Mouse (Mus musculus) adrenal gland, postnatal 36 days (tissue): ENCODE data around the gene Slc15a2. TPM values are rescaled to one million over a fixed set of nuclear protein-coding genes. Genes with fewer than 3 reads are reported as not detected.

Experiments
- DNase-seq, 2 experiments: peaks; one replicate each; pipeline ENCODE4 v3.0.0; 2021; ENCODE audit warnings: mixed read lengths in 1 of 2
- long read RNA-seq, 2 experiments: library from polyadenylated mRNA; stranded (forward); transcript quantifications; one replicate each; pipeline ENCODE4 v2.0.0; 2021; ENCODE audit warnings: borderline sequencing depth in 2 of 2
- total RNA-seq, 2 experiments: library from RNA; stranded (reverse); gene quantifications; 2 replicates each; pipeline ENCODE4 v1.2.3; 2021

The Slc15a2 gene
- total RNA-seq = 1 to 10 TPM in 1 of 2 experiments, under 1 TPM in 1; 0.96 to 2.6 TPM
- long read RNA-seq, experiment 1, partial matches to known transcripts = 1 of 1 reads
- long read RNA-seq, experiment 1, other reads (novel, unspliced or antisense) = 0 of 1 reads
- long read RNA-seq, experiment 2 = 0 reads

DNA sequence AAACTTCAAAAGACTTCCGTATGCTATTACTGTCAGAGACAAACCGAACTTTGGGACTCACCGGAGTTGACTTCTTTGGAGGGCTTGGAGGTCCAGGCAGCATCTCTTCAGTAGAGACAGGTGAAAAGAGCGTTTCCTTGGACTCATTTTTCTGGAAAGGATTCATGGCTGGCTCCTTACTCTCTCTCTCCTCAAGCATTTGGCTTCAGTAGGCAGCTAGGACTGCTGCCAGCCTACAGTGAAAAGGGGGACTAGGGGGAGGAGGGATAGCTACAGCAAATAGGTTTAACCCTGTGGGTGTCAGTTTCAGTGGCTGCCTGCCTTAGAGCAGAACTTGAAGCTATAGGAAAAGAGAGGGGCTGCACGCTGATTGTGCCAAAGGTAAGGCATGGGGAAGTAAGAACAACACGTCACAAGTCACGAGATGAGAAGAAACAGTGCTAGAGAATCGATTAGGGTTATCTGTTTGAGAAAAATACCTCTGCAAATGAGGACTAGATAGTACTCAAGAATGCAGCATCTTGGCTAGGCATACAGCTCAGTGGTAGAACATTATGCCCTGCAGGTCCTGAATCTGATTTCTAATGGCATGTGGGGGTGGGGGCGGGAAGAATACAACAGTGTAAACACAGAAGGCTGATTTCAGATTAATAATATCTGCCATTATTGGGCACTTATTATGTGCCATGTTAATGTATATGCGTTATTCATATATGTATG lies at the start of gene Slc15a2:
Gene Slc15a2 (minus strand): TSS at position 369 of the 720 bp plus-strand sequence.
- DNase-seq = no peak

- peak in 1 of 2 experiments; percentile 4 for DNase-seq
Observed at GRCm38 (mm10) chr16:36828820-36829219, 44.1 kb upstream of the Slc15a2 start.

DNA sequence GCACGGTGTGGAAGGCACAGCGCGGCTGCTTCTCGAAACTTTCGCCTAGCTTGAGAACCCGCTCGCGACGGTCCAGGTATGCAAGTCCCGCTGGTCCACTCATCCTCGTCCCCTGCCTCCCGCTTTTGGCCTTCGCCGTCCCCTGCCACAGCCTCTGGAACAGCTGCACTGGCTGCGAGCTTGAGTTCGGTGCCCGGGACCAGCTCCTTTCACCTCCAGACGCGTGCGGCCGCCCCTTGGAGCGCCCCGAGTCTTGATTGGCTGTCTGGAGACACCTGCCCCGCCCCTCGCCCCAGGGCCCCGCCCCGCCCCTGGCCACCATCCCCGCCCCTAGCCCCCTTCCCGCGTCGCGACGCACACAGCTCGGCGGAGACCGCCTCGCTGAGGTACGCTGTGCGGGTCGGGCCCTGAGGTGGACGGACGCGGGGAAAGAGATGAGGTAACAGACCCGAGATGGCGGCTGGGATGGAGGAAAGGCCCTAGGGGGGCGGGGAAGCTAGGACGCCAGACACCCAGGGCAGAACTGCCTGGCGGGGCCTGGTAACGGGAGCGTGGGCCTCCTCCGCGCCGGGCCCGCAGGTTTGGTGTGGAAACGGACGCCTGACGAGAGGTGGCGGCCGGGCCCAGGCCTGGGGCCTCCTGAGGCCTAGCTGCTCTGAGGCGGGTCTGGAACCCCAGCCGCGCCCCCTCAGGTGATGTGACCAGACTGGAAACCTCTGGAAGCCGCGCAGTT lies 43.5 kb upstream of the Slc15a2 start, which contains the start of gene Iqcb1:
Gene Iqcb1 (plus strand): TSS at position 332 of the 733 bp plus-strand sequence.
- DNase-seq = peak; percentile 91 to 93

GRCm38 (mm10) chr16:36827611-36828053 lies 42.9 kb upstream of the Slc15a2 start:
- no peak for DNase-seq

DNA sequence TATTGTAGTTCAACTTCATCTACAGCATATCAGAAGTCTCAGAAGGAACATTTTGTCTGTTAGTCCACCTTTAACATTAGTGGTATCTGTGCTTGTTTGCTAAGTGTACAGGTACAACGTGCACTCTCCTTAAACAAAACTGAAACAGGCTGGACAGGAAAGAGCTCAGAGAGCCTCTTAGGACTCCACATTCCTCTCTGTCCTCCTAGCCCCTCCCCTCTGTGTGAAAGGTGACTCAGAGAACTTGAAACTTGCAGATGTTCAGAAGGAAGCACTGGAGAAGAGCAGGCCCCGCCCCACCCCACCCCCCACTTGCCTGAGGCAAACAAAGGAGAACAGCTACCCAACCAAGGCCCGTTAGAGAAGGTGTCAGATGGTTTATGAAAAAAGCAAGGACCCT lies 36.7 kb upstream of the Slc15a2 start:
- peak in 1 of 2 experiments; percentile 11 for DNase-seq

DNA sequence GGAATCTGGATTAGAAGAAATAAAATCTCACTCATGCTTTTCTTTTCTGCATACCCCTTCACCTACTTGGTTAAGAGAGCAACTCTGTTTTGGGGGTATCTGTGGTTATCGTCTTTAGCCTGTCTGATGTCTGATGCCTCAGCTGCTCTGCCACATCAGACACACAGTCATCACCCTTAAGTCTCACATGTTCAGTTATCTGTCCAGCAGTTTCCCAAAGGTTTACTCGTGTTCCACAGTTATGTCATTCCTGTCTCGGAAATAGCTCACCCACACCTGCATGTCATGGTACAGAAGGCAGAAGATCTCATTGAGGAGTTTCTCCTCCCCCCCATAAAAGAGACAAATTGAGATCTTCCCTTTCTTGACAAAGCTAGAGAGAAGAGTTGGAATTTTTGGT lies 36.0 kb upstream of the Slc15a2 start:
- no peak for DNase-seq

DNA sequence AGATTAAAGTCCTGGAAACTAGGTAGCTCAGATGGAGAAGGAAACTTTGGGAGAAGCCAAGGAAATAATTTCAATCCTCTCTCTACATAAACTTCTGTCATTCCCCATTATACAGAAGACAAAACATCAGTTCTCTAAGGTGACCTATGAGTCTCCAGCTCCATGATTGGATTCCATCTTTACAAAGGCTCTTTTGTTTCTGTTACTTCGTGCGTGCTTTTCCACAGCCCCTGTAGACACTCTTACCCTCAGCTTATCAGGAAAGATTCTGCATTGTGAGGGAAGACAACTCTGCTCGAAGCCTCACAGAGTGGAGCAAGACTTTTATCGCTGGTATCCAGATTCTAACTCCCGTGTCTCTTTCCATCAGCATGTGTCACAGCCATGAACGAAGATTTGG lies 35.3 kb upstream of the Slc15a2 start:
- DNase-seq = no peak

- peak; percentile 63 for DNase-seq
Observed at GRCm38 (mm10) chr16:36817321-36817926, 32.7 kb upstream of the Slc15a2 start.

DNA sequence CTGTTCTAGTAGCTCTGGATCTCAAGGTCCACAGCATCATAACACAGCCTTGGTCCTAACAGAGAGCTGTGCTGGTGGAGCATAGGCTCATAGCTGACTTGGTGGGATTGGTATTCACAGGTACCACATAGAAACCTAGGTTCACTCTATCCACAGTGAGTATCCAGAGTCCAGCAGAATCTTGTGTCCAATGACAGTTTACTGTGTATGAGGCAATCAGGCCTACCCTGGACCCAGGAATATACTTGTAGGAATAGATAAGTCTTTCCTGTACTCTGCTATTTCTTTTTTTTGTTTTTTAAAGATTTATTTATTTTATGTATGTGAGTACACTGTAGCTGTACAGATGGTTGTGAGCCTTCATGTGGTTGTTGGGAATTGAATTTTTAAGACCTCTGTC lies 32.2 kb upstream of the Slc15a2 start:
- no peak for DNase-seq

- no peak for DNase-seq
Observed at GRCm38 (mm10) chr16:36813680-36814079, 28.9 kb upstream of the Slc15a2 start.

GRCm38 (mm10) chr16:36808616-36809015 lies 23.9 kb upstream of the Slc15a2 start:
- DNase-seq = no peak

DNA sequence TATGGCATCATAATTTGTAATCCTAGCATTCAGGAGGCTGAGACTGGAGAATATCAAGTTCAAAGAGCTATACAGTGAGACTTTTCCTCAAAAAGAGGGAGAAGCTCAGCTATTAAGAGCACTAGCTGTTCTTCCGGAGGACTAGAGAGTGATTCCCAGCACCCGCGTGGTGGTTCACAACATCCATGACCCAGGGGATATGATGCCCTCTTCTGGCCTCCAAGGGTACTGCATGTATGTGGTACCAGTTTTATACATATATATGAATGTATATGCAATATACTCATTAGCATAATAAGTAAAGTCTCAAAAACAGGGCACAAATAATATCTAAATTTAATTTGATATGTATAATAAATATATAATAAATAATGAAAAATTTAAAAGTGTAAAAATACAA lies 17.6 kb upstream of the Slc15a2 start:
- no peak for DNase-seq

DNA sequence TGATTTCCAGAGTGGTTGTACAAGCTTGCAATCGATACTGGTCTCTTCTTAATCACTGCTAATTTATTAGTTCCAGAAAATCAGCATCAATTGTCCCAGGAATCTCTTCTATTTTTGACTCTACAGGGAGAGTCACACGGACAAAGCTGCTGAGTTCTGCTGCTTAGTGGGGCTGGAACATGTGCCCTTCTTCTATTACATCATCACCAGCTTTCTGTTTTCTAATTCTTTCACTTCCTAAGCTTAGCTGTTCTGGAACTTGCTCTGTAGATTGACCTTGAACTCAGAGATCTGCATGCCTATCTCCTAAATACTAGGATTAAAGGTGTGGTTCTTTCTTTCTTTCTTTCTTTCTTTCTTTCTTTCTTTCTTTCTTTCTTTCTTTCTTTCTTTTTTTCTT lies 13.6 kb upstream of the Slc15a2 start:
- DNase-seq = no peak

DNA sequence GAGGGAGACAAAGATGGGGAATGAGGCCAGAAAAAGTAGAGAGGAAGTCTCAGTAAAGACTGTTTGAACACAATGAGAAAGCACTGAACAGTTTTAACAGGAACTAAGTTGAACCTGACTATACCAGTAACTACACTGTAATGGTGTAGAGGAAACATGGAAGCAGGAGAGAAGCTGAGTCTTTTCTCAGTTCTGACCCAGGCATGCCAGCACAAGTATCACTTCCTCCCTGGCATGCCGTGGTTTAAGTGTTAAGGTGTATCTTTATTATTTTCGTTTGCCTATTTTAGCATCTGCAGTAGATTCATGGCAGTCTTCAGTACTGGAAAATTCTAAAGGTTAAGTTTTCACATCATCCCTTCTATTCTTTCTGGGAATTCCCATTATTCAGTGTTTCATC lies 10.2 kb upstream of the Slc15a2 start:
- no peak for DNase-seq

- no peak for DNase-seq
Observed at GRCm38 (mm10) chr16:36790166-36790565, 5.4 kb upstream of the Slc15a2 start.

- DNase-seq = no peak
Observed at GRCm38 (mm10) chr16:36786466-36786865, 1.7 kb upstream of the Slc15a2 start.

DNA sequence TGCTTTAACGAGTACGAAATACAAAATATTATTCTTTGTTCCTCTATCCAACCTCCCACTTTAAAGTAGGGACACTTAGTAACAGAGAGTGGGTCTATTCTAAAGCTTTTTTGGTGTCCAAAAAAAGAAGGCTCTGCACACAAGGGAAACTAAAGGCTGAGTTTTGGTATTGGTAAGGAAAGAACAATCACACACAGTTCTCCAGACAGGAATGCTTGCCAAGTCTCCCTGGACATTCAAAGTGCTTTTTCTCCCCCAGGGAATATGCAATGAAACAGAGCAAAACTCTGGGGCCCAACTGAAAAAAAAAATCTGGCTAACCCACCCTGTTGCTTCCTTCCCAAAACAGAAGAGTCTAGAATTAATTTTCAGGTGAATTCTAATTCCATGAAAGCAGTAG lies 616 bp downstream of the Slc15a2 start:
- DNase-seq = no peak

- no peak for DNase-seq
Observed at GRCm38 (mm10) chr16:36775658-36776057, 9.1 kb downstream of the Slc15a2 start.

DNA sequence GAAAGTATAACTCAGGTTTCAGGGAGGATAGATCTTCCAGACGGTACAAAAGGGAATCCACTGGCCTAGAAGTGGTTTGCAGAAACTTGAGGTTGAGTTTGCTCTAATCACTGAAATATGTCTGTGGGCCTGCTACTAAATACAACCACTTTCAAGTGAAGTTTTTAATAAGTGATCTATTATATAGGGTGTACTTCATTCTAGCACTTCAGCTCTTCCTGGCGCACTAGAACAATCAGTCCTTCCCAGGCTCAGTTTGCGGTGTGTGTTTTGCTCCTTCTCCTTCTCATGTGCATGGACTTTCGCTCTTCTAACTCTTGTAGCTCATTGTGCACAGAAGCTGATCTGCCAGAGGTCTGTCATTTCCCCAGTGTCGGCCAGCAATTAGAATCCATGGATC lies 11.8 kb downstream of the Slc15a2 start:
- DNase-seq = no peak

DNA sequence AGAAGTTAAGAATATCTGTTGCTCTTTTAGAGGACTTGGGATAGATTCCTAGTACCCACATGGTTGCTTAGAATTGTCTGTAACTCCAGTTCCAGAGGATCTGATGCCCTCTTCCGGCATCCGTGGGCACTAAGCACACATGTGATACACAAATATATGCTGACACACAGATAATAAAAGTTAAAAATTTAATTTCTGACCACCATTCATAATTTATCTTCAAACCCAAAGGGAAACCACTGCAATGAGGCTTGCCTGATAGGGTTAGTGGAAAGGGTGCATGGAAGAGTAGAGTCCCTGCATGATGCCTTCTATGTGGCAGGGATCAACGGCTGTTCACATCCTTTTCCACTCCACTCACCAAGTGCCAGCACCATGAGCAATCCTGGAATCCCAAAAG lies 13.1 kb downstream of the Slc15a2 start:
- DNase-seq = no peak

GRCm38 (mm10) chr16:36771244-36771643 lies 13.5 kb downstream of the Slc15a2 start:
- no peak for DNase-seq

DNA sequence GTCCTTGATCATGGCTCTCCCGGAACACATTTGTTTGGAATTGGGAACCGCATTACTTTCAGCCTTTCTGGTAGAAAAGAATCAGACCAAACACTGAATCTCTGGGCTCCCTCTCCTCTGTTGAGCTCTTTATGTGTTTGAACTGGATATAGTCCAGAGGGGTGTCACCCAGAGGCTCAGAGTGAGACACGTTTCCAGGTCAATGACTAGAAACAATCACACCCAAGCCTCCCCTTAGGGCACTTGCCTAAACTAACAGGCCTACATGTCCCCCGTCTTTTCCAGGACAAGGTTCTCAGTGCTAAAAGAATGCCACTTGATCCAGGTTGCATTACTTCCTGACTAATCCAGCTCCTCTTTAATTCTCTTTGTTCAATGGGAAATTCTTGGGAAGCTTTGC lies 13.9 kb downstream of the Slc15a2 start:
- DNase-seq = no peak
